35 mouse cellular contexts compared by ENCODE assay signal in the genomic region with DNA sequence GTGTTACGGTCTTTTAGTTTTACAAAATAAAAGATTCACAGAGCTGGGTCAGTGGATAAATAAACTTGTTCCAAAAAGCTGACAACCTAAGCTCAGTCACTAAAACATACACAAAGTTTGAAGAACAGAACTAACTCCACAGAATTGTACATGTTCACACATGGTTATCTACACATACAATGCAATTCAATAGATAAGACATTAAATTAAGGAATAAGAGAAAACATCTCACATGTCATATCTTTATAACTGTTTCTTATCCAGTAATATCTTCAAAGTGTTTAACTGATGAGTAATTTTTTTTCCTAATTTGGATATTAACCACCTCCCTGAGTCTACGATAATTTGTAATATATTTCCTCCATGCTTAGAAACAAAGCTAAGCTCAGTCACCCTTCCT.
"Had no signal": no experiment of that assay in that cellular context is flagged by ENCODE, and none has a peak within 500 bp of the region (broad histone marks: within the 10 kb centered on the region; RNA-seq: fewer than 3 reads in every experiment).

No protein-coding gene starts in this region.

- H3K36me3 ChIP-seq: heart, embryonic 10.5 days; heart, embryonic 12.5 days; heart, embryonic 13.5 days; heart, embryonic 15.5 days; hindbrain, embryonic 10.5 days; hindbrain, embryonic 12.5 days; hindbrain, embryonic 13.5 days; hindbrain, embryonic 15.5 days; intestine, embryonic 15.5 days; kidney, embryonic 15.5 days had no signal

- H3K27ac ChIP-seq: heart, embryonic 10.5 days; heart, embryonic 13.5 days; heart, embryonic 15.5 days; hindbrain, embryonic 10.5 days; hindbrain, embryonic 12.5 days; hindbrain, embryonic 13.5 days; hindbrain, embryonic 14.5 days; hindbrain, embryonic 15.5 days; hindbrain, postnatal 0 days; intestine, embryonic 15.5 days; kidney, embryonic 15.5 days; kidney, postnatal 0 days; layer of hippocampus, adult 2 months had no signal

- ATAC-seq: hindbrain, embryonic 16.5 days; hindbrain, postnatal 0 days; inflammation-experienced regulatory T-cells, adult 6 months; intestine, embryonic 15.5 days; intestine, embryonic 16.5 days; intestine, postnatal 0 days had no signal

- DNase-seq: heart, postnatal 10 days; heart, postnatal 14 days; heart, postnatal 36 days; heart, postnatal 4 days; kidney, adult 11 months; kidney, adult 18-20 months; kidney, adult 2 months; kidney, adult 8-10 months; kidney, adult 9 months; kidney, postnatal 10 days; kidney, postnatal 14 days; kidney, postnatal 25 days; kidney, postnatal 36 days; kidney, postnatal 4 days; layer of hippocampus, adult 9-11 months; layer of hippocampus, postnatal 36 days had no signal

- H3K4me2 ChIP-seq: heart, embryonic 11.5 days; heart, embryonic 12.5 days; heart, embryonic 13.5 days; heart, embryonic 15.5 days; hindbrain, embryonic 12.5 days; hindbrain, embryonic 13.5 days; hindbrain, embryonic 14.5 days; hindbrain, embryonic 15.5 days; intestine, embryonic 15.5 days; kidney, embryonic 15.5 days had no signal

- H3K9me3 ChIP-seq: heart, embryonic 10.5 days; heart, embryonic 12.5 days; heart, embryonic 13.5 days; heart, embryonic 15.5 days; hindbrain, embryonic 10.5 days; hindbrain, embryonic 12.5 days; hindbrain, embryonic 13.5 days; hindbrain, embryonic 15.5 days; intestine, embryonic 15.5 days; kidney, embryonic 15.5 days had no signal

- H3K4me3 ChIP-seq: heart, embryonic 10.5 days; heart, embryonic 12.5 days; heart, embryonic 13.5 days; heart, embryonic 15.5 days; hindbrain, embryonic 10.5 days; hindbrain, embryonic 12.5 days; hindbrain, embryonic 13.5 days; hindbrain, embryonic 15.5 days; intestine, embryonic 15.5 days; kidney, embryonic 15.5 days; layer of hippocampus, adult 2 months had no signal

- H3K4me1 ChIP-seq: heart, embryonic 10.5 days; heart, embryonic 12.5 days; heart, embryonic 15.5 days; hindbrain, embryonic 10.5 days; hindbrain, embryonic 12.5 days; hindbrain, embryonic 13.5 days; hindbrain, embryonic 15.5 days; intestine, embryonic 15.5 days; kidney, embryonic 15.5 days had no signal

- H3K27me3 ChIP-seq: heart, embryonic 12.5 days; heart, embryonic 13.5 days; heart, embryonic 15.5 days; hindbrain, embryonic 12.5 days; hindbrain, embryonic 13.5 days; hindbrain, embryonic 15.5 days; intestine, embryonic 15.5 days; kidney, embryonic 15.5 days had no signal

- H3K9ac ChIP-seq: heart, embryonic 12.5 days; heart, embryonic 13.5 days; heart, embryonic 15.5 days; hindbrain, embryonic 12.5 days; hindbrain, embryonic 13.5 days; hindbrain, embryonic 14.5 days; hindbrain, embryonic 15.5 days; intestine, embryonic 15.5 days; kidney, embryonic 15.5 days had no signal
